Mouse (Mus musculus) ES-E14 (cell line): ENCODE results near the gene Mpeg1. TPM values are rescaled to one million over a fixed set of nuclear protein-coding genes. Genes with fewer than 3 reads are reported as not detected.

Experiments used
- DNase-seq: peaks from one replicate; pipeline ENCODE4 v3.0.0-alpha.2; 2013; ENCODE audit warnings: low read depth, low spot score
- H3K27ac ChIP-seq: 2 replicates; pipeline ENCODE4 v1.5.1; 2012; ENCODE audit warnings: low read depth, mild to moderate bottlenecking, low read length, moderate library complexity, mixed read lengths; ENCODE audit not compliant: poor library complexity, insufficient read depth, severe bottlenecking
- H3K36me3 ChIP-seq: 2 replicates; pipeline ENCODE4 v1.6.1; 2012; ENCODE audit warnings: mild to moderate bottlenecking, low read length, moderate library complexity, mixed read lengths; ENCODE audit not compliant: control insufficient read depth, poor library complexity, insufficient read depth, severe bottlenecking
- H3K4me1 ChIP-seq, 2 experiments: fragments of 150-350 bp in 1 of 2; sonication (generic) in 1 of 2; 2 replicates each; pipeline ENCODE4 v1.6.1; 2012; ENCODE audit warnings: low read length in 2 of 2, mild to moderate bottlenecking in 1 of 2, mixed read lengths in 1 of 2; ENCODE audit not compliant: control insufficient read depth in 2 of 2, insufficient read depth in 2 of 2, poor library complexity in 1 of 2
- H3K4me3 ChIP-seq, 2 experiments: fragments of 150-350 bp in 1 of 2; sonication (generic) in 1 of 2; 2 replicates each; pipeline ENCODE4 v1.5.1; 2012; ENCODE audit warnings: low read length in 2 of 2, low read depth in 1 of 2, mild to moderate bottlenecking in 1 of 2, mixed read lengths in 1 of 2; ENCODE audit not compliant: insufficient read depth in 1 of 2, poor library complexity in 1 of 2, severe bottlenecking in 1 of 2
- H3K9ac ChIP-seq: 2 replicates; pipeline ENCODE4 v1.6.1; 2012; ENCODE audit warnings: low read depth, mild to moderate bottlenecking, low read length, mixed read lengths; ENCODE audit not compliant: poor library complexity, insufficient read depth, severe bottlenecking
- H3K9me3 ChIP-seq: fragments of 150-350 bp; sonication (generic); 2 replicates; pipeline ENCODE4 v1.6.1; 2012; ENCODE audit warnings: low read depth, mild to moderate bottlenecking, low read length; ENCODE audit not compliant: control insufficient read depth, insufficient read depth
- CHD2 ChIP-seq: IDR thresholded peaks from 2 replicates; pipeline ENCODE4 v1.6.1; 2014; ENCODE audit warnings: mild to moderate bottlenecking, low read depth, low read length, inconsistent platforms
- HCFC1 ChIP-seq: IDR thresholded peaks from 2 replicates; pipeline ENCODE4 v1.6.1; 2012; ENCODE audit warnings: low read length, inconsistent platforms, borderline replicate concordance; ENCODE audit not compliant: insufficient read depth
- MAFK ChIP-seq: IDR thresholded peaks from 2 replicates; pipeline ENCODE4 v1.6.1; 2014; ENCODE audit warnings: mild to moderate bottlenecking, low read depth, low read length, inconsistent platforms; ENCODE audit not compliant: insufficient read depth
- ZC3H11A ChIP-seq: IDR thresholded peaks from 2 replicates; pipeline ENCODE4 v1.6.1; 2012; ENCODE audit warnings: low read depth, mild to moderate bottlenecking, inconsistent platforms, low read length, borderline replicate concordance
- ZNF384 ChIP-seq: IDR thresholded peaks from 2 replicates; pipeline ENCODE4 v1.6.1; 2012; ENCODE audit warnings: low read depth, low read length, inconsistent platforms
- in situ Hi-C, 2 experiments: fragments of 600-800 bp; cut with MboI; formaldehyde crosslinking; loops; one replicate each; pipeline ENCODE4 v1.15.1; 2025; ENCODE audit warnings: low sequenced_read_pairs in 2 of 2, inconsistent platforms in 1 of 2; ENCODE audit not compliant: unreplicated experiment in 2 of 2
- total RNA-seq: library from RNA; depleted of rRNA; stranded (reverse); fragments of 300-350 nt; gene quantifications from 2 replicates; pipeline ENCODE4 v1.2.3, GENCODE M21; 2012

Mpeg1 gene
- total RNA-seq, 1 experiment: 0.18 TPM

- in situ Hi-C loops: no loop called here
- Histone ChIP-seq H3K4me3 (no peak overlapping the region), H3K36me3 (no peaks in the 10 kb centered on the region), H3K9ac (no peak overlapping the region), H3K9me3 (no peaks in the 10 kb centered on the region), H3K27ac (no peak overlapping the region), H3K4me1 (peaks cover 0 to 3% of the 10 kb centered on the region in 2 experiments; a peak in 1 of 4 replicates)
- DNase-seq: no peak
- TF ChIP-seq MAFK (no peak), CHD2 (no peak), HCFC1 (no peak), ZC3H11A (no peak), ZNF384 (no peak)
Measured at GRCm38 (mm10) chr19:12462851-12463721, 2.5 kb downstream of the Mpeg1 start.

- TF ChIP-seq HCFC1 (no peak), CHD2 (no peak), ZNF384 (no peak), ZC3H11A (no peak), MAFK (no peak)
- DNase-seq: no peak
- Histone ChIP-seq H3K9ac (no peak overlapping the region), H3K9me3 (no peaks in the 10 kb centered on the region), H3K4me3 (no peak overlapping the region), H3K4me1 (peaks cover 0 to 3% of the 10 kb centered on the region in 2 experiments; a peak in 1 of 4 replicates), H3K27ac (no peak overlapping the region), H3K36me3 (no peaks in the 10 kb centered on the region)
- in situ Hi-C loops: no loop called here
Measured at GRCm38 (mm10) chr19:12463722-12464035, 3.1 kb downstream of the Mpeg1 start.

- Histone ChIP-seq H3K9ac (no peak overlapping the region), H3K36me3 (no peaks in the 10 kb centered on the region), H3K27ac (no peak overlapping the region), H3K9me3 (no peaks in the 10 kb centered on the region), H3K4me1 (peaks cover 0 to 3% of the 10 kb centered on the region in 2 experiments; a peak in 1 of 4 replicates), H3K4me3 (no peak overlapping the region)
- no peak for DNase-seq
- TF ChIP-seq MAFK (peak; percentile 66), HCFC1 (no peak)
- in situ Hi-C loops: no loop called here
Measured at GRCm38 (mm10) chr19:12464127-12464526, 3.5 kb downstream of the Mpeg1 start.

- TF ChIP-seq MAFK: no peak
- no peak for TF ChIP-seq ZNF384
- TF ChIP-seq HCFC1: no peak
- TF ChIP-seq CHD2: no peak
- TF ChIP-seq ZC3H11A: no peak
- Histone ChIP-seq H3K36me3 (no peaks in the 10 kb centered on the region), H3K4me3 (no peak overlapping the region), H3K4me1 (peaks cover 0 to 3% of the 10 kb centered on the region in 2 experiments; a peak in 1 of 4 replicates), H3K9ac (no peak overlapping the region), H3K9me3 (no peaks in the 10 kb centered on the region), H3K27ac (no peak overlapping the region)
- no peak for DNase-seq
- in situ Hi-C loops: no loop called here
Measured at GRCm38 (mm10) chr19:12464674-12465073, 4.1 kb downstream of the Mpeg1 start.
